Mouse (Mus musculus) thymus, adult 2 months (tissue): Measurements from ENCODE around the gene Sec31a.

Experiments
- CTCF ChIP-seq: fragments of 200-500 bp; IDR thresholded peaks from 2 replicates; pipeline ENCODE4 v1.5.1; 2012; ENCODE audit warnings: mild to moderate bottlenecking, control low read depth, low read length, moderate library complexity, borderline replicate concordance; ENCODE audit not compliant: control insufficient read depth, poor library complexity, insufficient read depth; ENCODE audit errors: extremely low read depth
- POLR2A ChIP-seq: fragments of 200-500 bp; IDR thresholded peaks from 2 replicates; pipeline ENCODE4 v1.6.1; 2012; ENCODE audit warnings: mild to moderate bottlenecking, low read length, control low read depth, moderate library complexity; ENCODE audit not compliant: control insufficient read depth, poor library complexity, insufficient read depth; ENCODE audit errors: extremely low read depth

- no peak for TF ChIP-seq CTCF
- no peak for TF ChIP-seq POLR2A
These were observed 35.8 kb downstream of the Sec31a start for GRCm38 (mm10) chr5:100380277-100380676.
